Mouse (Mus musculus): Measurements from ENCODE around the gene Arih2.

DNA sequence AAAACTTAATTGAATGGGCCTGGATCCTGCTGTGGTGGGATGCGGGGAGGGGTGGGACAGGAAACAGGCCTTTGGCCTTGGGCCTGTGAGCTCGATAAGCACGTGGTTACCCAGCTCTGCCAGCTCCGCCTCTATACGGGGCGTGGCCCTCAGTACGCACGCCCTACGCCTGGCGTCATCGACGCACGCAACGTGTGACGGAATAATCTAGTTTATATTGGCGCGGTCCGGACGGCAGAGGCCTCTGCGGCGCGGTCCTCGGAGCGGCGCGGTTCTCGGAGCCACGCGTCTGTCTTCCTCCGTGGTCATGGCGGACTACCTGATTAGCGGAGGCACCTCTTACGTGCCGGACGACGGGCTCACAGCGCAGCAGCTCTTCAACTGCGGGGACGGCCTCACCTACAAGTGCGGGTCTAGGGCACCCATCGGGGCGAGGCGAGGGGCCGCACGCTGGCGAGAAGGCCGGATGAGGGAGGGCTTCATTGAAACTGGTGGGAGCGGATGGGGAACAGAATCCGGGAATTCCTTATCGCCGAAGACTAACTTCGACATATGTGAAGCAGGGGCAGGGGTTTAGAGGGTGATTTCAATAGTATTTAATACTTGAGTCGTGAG is 88.9 kb downstream of the Arih2 start, which contains the start of gene Impdh2:
- TF ChIP-seq CTCF (IDR thresholded peaks at IDR 0.05; ENCODE audit: control insufficient read depth, insufficient read depth, low read length) (no peak), POLR2A (IDR thresholded peaks at IDR 0.05; ENCODE audit: borderline replicate concordance, control insufficient read depth, low read depth, low read length) (peak; percentile 85; the same call in 1 of the 2 replicates)

Measured in bone marrow, adult 2 months (tissue).